Mouse (Mus musculus) CH12.LX (cell line): ENCODE results near the gene 5330417C22Rik. TPM values are rescaled to one million over a fixed set of nuclear protein-coding genes. Genes with fewer than 3 reads are reported as not detected.

Experiments
- DNase-seq: peaks from one replicate; pipeline ENCODE4 v3.0.0-alpha.2; 2013; ENCODE audit errors: extremely low read depth
- H3K27ac ChIP-seq: 2 replicates; pipeline ENCODE4 v1.5.1; 2012; ENCODE audit warnings: low read depth, mild to moderate bottlenecking, control low read depth, moderate library complexity; ENCODE audit not compliant: insufficient read depth
- H3K27me3 ChIP-seq: replicated peaks from 2 replicates; pipeline ENCODE3; 2012; ENCODE audit warnings: inconsistent platforms
- H3K36me3 ChIP-seq, 2 experiments: replicated peaks in 1 of 2; 2 replicates each; pipeline versions ENCODE3 to v1.6.1; 2012; ENCODE audit warnings: inconsistent platforms in 1 of 2, low read length in 1 of 2, mild to moderate bottlenecking in 1 of 2, mixed read lengths in 1 of 2, moderate library complexity in 1 of 2; ENCODE audit not compliant: control insufficient read depth in 1 of 2, insufficient read depth in 1 of 2
- H3K4me1 ChIP-seq, 2 experiments: 2 replicates each; pipeline ENCODE4 v1.6.1; 2012; ENCODE audit warnings: inconsistent platforms in 1 of 2, moderate library complexity in 1 of 2; ENCODE audit not compliant: insufficient read depth in 2 of 2, control insufficient read depth in 1 of 2
- H3K4me2 ChIP-seq: 2 replicates; pipeline ENCODE4 v1.6.1; 2012; ENCODE audit warnings: low read depth, mild to moderate bottlenecking, control low read depth; ENCODE audit not compliant: poor library complexity, insufficient read depth, severe bottlenecking
- H3K4me3 ChIP-seq, 3 experiments: fragments of 150-350 bp in 1 of 3; sonication (generic) in 1 of 3; replicated peaks in 1 of 3; 2 replicates each; pipeline versions ENCODE3 to v1.5.1; 2011 to 2012; ENCODE audit warnings: low read depth in 2 of 3, low read length in 2 of 3, mild to moderate bottlenecking in 2 of 3, moderate library complexity in 2 of 3, control low read depth in 1 of 3, improper control_type of control experiment in 1 of 3, inconsistent platforms in 1 of 3, mixed read lengths in 1 of 3; ENCODE audit not compliant: poor library complexity in 1 of 3
- H3K79me2 ChIP-seq: replicated peaks from 2 replicates; pipeline ENCODE4 v1.6.1; 2012; ENCODE audit warnings: mild to moderate bottlenecking, moderate library complexity; ENCODE audit not compliant: control insufficient read depth, poor library complexity, insufficient read depth, severe bottlenecking; ENCODE audit errors: extremely low read depth
- H3K9ac ChIP-seq: 2 replicates; pipeline ENCODE4 v1.6.1; 2012; ENCODE audit warnings: low read depth, mild to moderate bottlenecking, control low read depth, moderate library complexity; ENCODE audit not compliant: insufficient read depth
- H3K9me3 ChIP-seq: replicated peaks from 2 replicates; pipeline ENCODE3; 2012; ENCODE audit warnings: low read length, inconsistent platforms, mixed read lengths
- CHD1 ChIP-seq: IDR thresholded peaks from 2 replicates; pipeline ENCODE4 v1.6.1; 2012; ENCODE audit warnings: low read depth, low read length, improper control_type of control experiment, inconsistent platforms
- E2F4 ChIP-seq: IDR thresholded peaks from 2 replicates; pipeline ENCODE4 v1.6.1; 2011; ENCODE audit warnings: low read depth, low read length, improper control_type of control experiment; ENCODE audit not compliant: insufficient replicate concordance
- ELF1 ChIP-seq: IDR thresholded peaks from 2 replicates; pipeline ENCODE4 v1.6.1; 2014; ENCODE audit warnings: low read depth, mild to moderate bottlenecking, inconsistent platforms, low read length, improper control_type of control experiment
- GABPA ChIP-seq: IDR thresholded peaks from 2 replicates; pipeline ENCODE4 v1.6.1; 2012; ENCODE audit warnings: low read depth, low read length, improper control_type of control experiment, inconsistent platforms; ENCODE audit not compliant: insufficient replicate concordance
- JUN ChIP-seq: IDR thresholded peaks from 2 replicates; pipeline ENCODE4 v1.6.1; 2011; ENCODE audit warnings: low read depth, mild to moderate bottlenecking, low read length, improper control_type of control experiment, moderate library complexity; ENCODE audit not compliant: insufficient read depth
- JUND ChIP-seq: conservative IDR thresholded peaks from 2 replicates; pipeline ENCODE4 v1.6.1; 2011; ENCODE audit warnings: low read depth, low read length, improper control_type of control experiment
- KAT2A ChIP-seq: IDR thresholded peaks from 2 replicates; pipeline ENCODE4 v1.6.1; 2012; ENCODE audit warnings: low read length, improper control_type of control experiment, inconsistent platforms; ENCODE audit not compliant: insufficient replicate concordance
- MXI1 ChIP-seq: IDR thresholded peaks from 2 replicates; pipeline ENCODE4 v1.6.1; 2011; ENCODE audit warnings: mild to moderate bottlenecking, low read depth, low read length, improper control_type of control experiment
- NELFE ChIP-seq: IDR thresholded peaks from 2 replicates; pipeline ENCODE4 v1.6.1; 2011; ENCODE audit warnings: low read depth, low read length, improper control_type of control experiment
- PAX5 ChIP-seq: IDR thresholded peaks from 2 replicates; pipeline ENCODE4 v1.6.1; 2012; ENCODE audit warnings: low read length, inconsistent platforms, mixed read lengths
- POLR2AphosphoS2 ChIP-seq: IDR thresholded peaks from 2 replicates; pipeline ENCODE4 v1.6.1; 2011; ENCODE audit warnings: low read depth, low read length, improper control_type of control experiment
- RAD21 ChIP-seq: IDR thresholded peaks from 2 replicates; pipeline ENCODE4 v1.6.1; 2011; ENCODE audit warnings: low read depth, mild to moderate bottlenecking, low read length, improper control_type of control experiment, moderate library complexity
- RCOR1 ChIP-seq: conservative IDR thresholded peaks from 2 replicates; pipeline ENCODE4 v1.6.1; 2012; ENCODE audit warnings: low read depth, mild to moderate bottlenecking, inconsistent platforms, low read length, improper control_type of control experiment
- SMC3 ChIP-seq: IDR thresholded peaks from 2 replicates; pipeline ENCODE4 v1.6.1; 2011; ENCODE audit warnings: low read depth, low read length, improper control_type of control experiment
- TBP ChIP-seq: conservative IDR thresholded peaks from 2 replicates; pipeline ENCODE4 v1.6.1; 2011; ENCODE audit warnings: low read depth, low read length, improper control_type of control experiment
- UBTF ChIP-seq: IDR thresholded peaks from 2 replicates; pipeline ENCODE4 v1.6.1; 2012; ENCODE audit warnings: low read depth, mild to moderate bottlenecking, inconsistent platforms, low read length, improper control_type of control experiment, moderate library complexity
- ZMIZ1 ChIP-seq: IDR thresholded peaks from 2 replicates; pipeline ENCODE4 v1.6.1; 2012; ENCODE audit warnings: low read depth, mild to moderate bottlenecking, inconsistent platforms, low read length, improper control_type of control experiment
- dilution Hi-C: fragments of 300-500 bp; cut with MboI; formaldehyde crosslinking; loops from 2 replicates; pipeline ENCODE4 v1.14.3; 2020; ENCODE audit warnings: low sequenced_read_pairs; ENCODE audit not compliant: extremely low pct_unique_long_range_greater_than_20kb, extremely low pct_ligation_motif_present
- in situ Hi-C: fragments of 300-500 bp; cut with MboI; formaldehyde crosslinking; loops from 3 replicates; pipeline ENCODE4 v1.14.3; 2019; ENCODE audit warnings: low sequenced_read_pairs, low pct_ligation_motif_present, low pct_unique_long_range_greater_than_20kb, mixed read lengths
- polyA plus RNA-seq: library from polyadenylated mRNA; unstranded; fragments of >175 nt; gene quantifications from 2 replicates; pipeline ENCODE4 v1.2.1, GENCODE M21; 2012; ENCODE audit warnings: low read depth; ENCODE audit not compliant: insufficient read length
- total RNA-seq, 2 experiments: library from RNA; depleted of rRNA; stranded (reverse); fragments of 300-350 nt in 1 of 2; fragments of >200 nt in 1 of 2; gene quantifications; 2 replicates each; pipeline ENCODE4 v1.2.3; 2012 to 2014

5330417C22Rik gene
- total and polyA plus RNA-seq, 3 experiments: 0.05 to 0.27 (median 0.17) TPM

- Histone ChIP-seq H3K9me3 (peaks cover 32% of the 10 kb centered on the region), H3K27me3 (peaks cover 12% of the 10 kb centered on the region), H3K27ac (no peak within 1 kb of the TSS), H3K4me3 (no peak within 1 kb of the TSS), H3K79me2 (no peaks in the 10 kb centered on the region), H3K9ac (no peak within 1 kb of the TSS), H3K4me1 (peaks cover 0 to 8% of the 10 kb centered on the region in 2 experiments; a peak in 2 of 4 replicates), H3K4me2 (no peak within 1 kb of the TSS), H3K36me3 (no peaks in the 10 kb centered on the region)
- DNase-seq: no peak
- TF ChIP-seq CHD1 (no peak), ELF1 (no peak)
- dilution Hi-C loops: no loop called here
- in situ Hi-C loops: loop anchor here (25.0 kb wide), 1 partner anchor 372 kb away; no protein-coding TSS in a partner anchor
Measured at GRCm38 (mm10) chr3:108414857-108415830, 121.2 kb downstream of the 5330417C22Rik start, which contains the start of gene Celsr2. Gene Celsr2, minus strand, starts transcription at chr3:108415552.

GRCm38 (mm10) chr3:108413634-108414360 lies 122.5 kb downstream of the 5330417C22Rik start:
- no peaks in the 10 kb centered on the region for H3K36me3 ChIP-seq
- H3K9me3 ChIP-seq: peaks cover 32% of the 10 kb centered on the region
- H3K4me2 ChIP-seq: no peak overlapping the region
- in situ Hi-C loops (loop anchor here (25.0 kb wide), 1 partner anchor 374 kb away; no protein-coding TSS in a partner anchor), dilution Hi-C loops (no loop called here)
- no peak for TF ChIP-seq JUND
- no peak for TF ChIP-seq JUN
- no peak for TF ChIP-seq KAT2A
- no peak for TF ChIP-seq E2F4
- no peak for TF ChIP-seq TBP
- no peak for TF ChIP-seq UBTF
- no peak for TF ChIP-seq MXI1
- TF ChIP-seq RAD21: no peak
- TF ChIP-seq GABPA: no peak
- no peak for TF ChIP-seq NELFE
- TF ChIP-seq POLR2AphosphoS2: no peak
- TF ChIP-seq SMC3: no peak
- no peak for TF ChIP-seq RCOR1
- TF ChIP-seq PAX5: no peak
- TF ChIP-seq ZMIZ1: no peak
- no peak for DNase-seq
- H3K4me3 ChIP-seq: no peak overlapping the region
- H3K27me3 ChIP-seq: peaks cover 23% of the 10 kb centered on the region
- no peaks in the 10 kb centered on the region for H3K79me2 ChIP-seq
- H3K27ac ChIP-seq: no peak overlapping the region
- H3K9ac ChIP-seq: no peak overlapping the region
- peaks cover 0 to 8% of the 10 kb centered on the region in 2 experiments; a peak in 2 of 4 replicates for H3K4me1 ChIP-seq
